Comparison of ENCODE assay signal across 8 mouse cellular contexts in genomic region chr12:76837844-76838650, GRCm38 (mm10). TPM values are rescaled to one million over a fixed set of nuclear protein-coding genes. Genes with fewer than 3 reads are reported as not detected.
DNase-seq lines count a peak whose midpoint lies in the region; ATAC-seq and TF ChIP-seq lines count a peak whose summit lies in the region.

No protein-coding gene starts in this region.

- peak overlapping the region; percentile 63 for H3K4me2 ChIP-seq in kidney, embryonic 16.5 days (replicated peaks; ENCODE audit: low read depth, low read length)
- H3K4me2 ChIP-seq in intestine, embryonic 14.5 days (ENCODE audit: low read length) = peak overlapping the region; percentile 72
- H3K4me2 ChIP-seq in myocyte (ENCODE audit: low read depth) = peak overlapping the region; percentile 78

- no peaks in the 10 kb centered on the region for H3K9me3 ChIP-seq in kidney, embryonic 16.5 days (ENCODE audit: low read length)
- no peaks in the 10 kb centered on the region for H3K9me3 ChIP-seq in intestine, embryonic 14.5 days (ENCODE audit: control insufficient read depth, low read length)

- WGBS in kidney, embryonic 16.5 days = 13% methylated on average over 21 of the region's 21 CpGs
- 12% methylated on average over 21 of the region's 21 CpGs for WGBS in intestine, embryonic 14.5 days

- DNase-seq in kidney, adult 11 months = no peak
- peak; percentile 29 for DNase-seq in c-Kit-positive CD71-positive TER-119-negative erythroid progenitor cells, embryonic 14.5 days (ENCODE audit: low read depth)
- no peak for DNase-seq in intestine, embryonic 14.5 days (ENCODE audit: low spot score)
- DNase-seq in layer of hippocampus, postnatal 25 days (ENCODE audit: extremely low spot score in 1 of 2, low spot score in 1 of 2) = no peak
- no peak for DNase-seq in left cerebral cortex, postnatal 4 days
- DNase-seq in urinary bladder, postnatal 10 days (ENCODE audit: low spot score) = no peak

- no peaks in the 10 kb centered on the region for H3K36me3 ChIP-seq in kidney, embryonic 16.5 days (ENCODE audit: insufficient read depth, low read length)
- peaks cover 4% of the 10 kb centered on the region; the same call in 1 of the 2 replicates for H3K36me3 ChIP-seq in intestine, embryonic 14.5 days (ENCODE audit: control insufficient read depth, insufficient read depth, low read length)
- H3K36me3 ChIP-seq in myocyte (ENCODE audit: control insufficient read depth, insufficient read depth) = no peaks in the 10 kb centered on the region

- peak; percentile 43 for TF ChIP-seq POLR2A in myocyte (IDR thresholded peaks at IDR 0.05; ENCODE audit: insufficient read length, low read depth)

- intact Hi-C loops in left cerebral cortex, postnatal 4 days (cut with DNase I) = no loop called here

- peak overlapping the region; percentile 83; the same call in 1 of the 2 replicates for H3K27ac ChIP-seq in kidney, embryonic 16.5 days (ENCODE audit: low read length)
- no peak overlapping the region for H3K27ac ChIP-seq in intestine, embryonic 14.5 days (ENCODE audit: low read depth)

- H3K4me1 ChIP-seq in kidney, embryonic 16.5 days (ENCODE audit: insufficient read depth, low read length) = peaks cover 8% of the 10 kb centered on the region
- H3K4me1 ChIP-seq in intestine, embryonic 14.5 days (replicated peaks; ENCODE audit: control insufficient read depth, insufficient read depth, low read length) = peaks cover 10% of the 10 kb centered on the region; the same call in 1 of the 2 replicates

- peak overlapping the region; percentile 89 for H3K9ac ChIP-seq in kidney, embryonic 16.5 days (replicated peaks; ENCODE audit: low read length)
- H3K9ac ChIP-seq in intestine, embryonic 14.5 days (ENCODE audit: low read length) = peak overlapping the region; percentile 72

- H3K79me2 ChIP-seq in myocyte (ENCODE audit: control insufficient read depth, insufficient read depth) = peaks cover 16% of the 10 kb centered on the region

- peak overlapping the region; percentile 90 for H3K4me3 ChIP-seq in kidney, embryonic 16.5 days (ENCODE audit: low read length)
- H3K4me3 ChIP-seq in intestine, embryonic 14.5 days (ENCODE audit: low read depth, low read length) = peak overlapping the region; percentile 83
- peak overlapping the region; percentile 75 for H3K4me3 ChIP-seq in myocyte

- 0 out of 2 replicates have a peak, but pooled peaks cover under 1% of the 10 kb centered on the region for H3K27me3 ChIP-seq in kidney, embryonic 16.5 days (ENCODE audit: insufficient read depth, low read length)
- no peaks in the 10 kb centered on the region for H3K27me3 ChIP-seq in intestine, embryonic 14.5 days (replicated peaks; ENCODE audit: control insufficient read depth, insufficient read depth, low read length)
- H3K27me3 ChIP-seq in myocyte (ENCODE audit: control insufficient read depth, insufficient read depth, insufficient read length) = no peaks in the 10 kb centered on the region

- no peak for ATAC-seq in kidney, embryonic 16.5 days (ENCODE audit: low FRiP score, low TSS enrichment)
- ATAC-seq in intestine, embryonic 14.5 days (replicated peaks; ENCODE audit: low FRiP score, low TSS enrichment, low read depth) = peak; percentile 15

- no peak overlapping the region for H3ac ChIP-seq in myocyte (ENCODE audit: control insufficient read depth, insufficient read length)

TF ChIP-seq in myocyte, 11 proteins besides CTCF, POLR2A, EP300 and RAD21:
- TF ChIP-seq POLR2AphosphoS2 (IDR thresholded peaks at IDR 0.05; ENCODE audit: insufficient read length, low read depth) (no peak), MYOD1 (IDR thresholded peaks at IDR 0.05; ENCODE audit: control insufficient read depth in 1 of 3, insufficient read length in 2 of 3, low read depth in 2 of 3) (no peak), USF1 (IDR thresholded peaks at IDR 0.05; ENCODE audit: low read depth) (no peak), MYOG (IDR thresholded peaks at IDR 0.05; ENCODE audit: control insufficient read depth in 1 of 3, insufficient read depth in 1 of 3, insufficient read length in 2 of 3, low read depth in 2 of 3) (no peak), CEBPB (IDR thresholded peaks at IDR 0.05; ENCODE audit: insufficient read depth, poor library complexity, severe bottlenecking) (no peak), E2F4 (IDR thresholded peaks at IDR 0.05; ENCODE audit: insufficient read depth) (no peak), SRF (IDR thresholded peaks at IDR 0.05; ENCODE audit: control insufficient read depth, insufficient read length, low read depth) (no peak), MAX (IDR thresholded peaks at IDR 0.05; ENCODE audit: low read depth) (no peak), TCF3 (IDR thresholded peaks at IDR 0.05; ENCODE audit: insufficient read length, low read depth) (no peak)

RNA-seq across cellular contexts. Expression of gene Rab15, which starts 15.3 kb away (rescaled TPM):
- 13.6 and 14.2 TPM in 2 replicates for polyA plus RNA-seq in kidney, embryonic 16.5 days (2015; fragmentation: Nextera tagmentation; extraction: Ambion mirVana)
- polyA plus RNA-seq in intestine, embryonic 14.5 days (2014; fragmentation: Nextera tagmentation; extraction: Ambion mirVana) = 22.3 and 23.3 TPM in 2 replicates
- 0.13 TPM for polyA plus RNA-seq in myocyte (2012; fragmentation: generic; extraction: Trizol)
- 100 to 1,000 TPM; 193 to 201 TPM for total RNA-seq in layer of hippocampus, postnatal 25 days (2021)
- total RNA-seq in left cerebral cortex, postnatal 4 days (2021) = 100 to 1,000 TPM; 102 to 111 TPM

RNA-seq across cellular contexts. Expression of gene Gpx2, which starts 42.7 kb away (rescaled TPM):
- polyA plus RNA-seq in kidney, embryonic 16.5 days (2015; fragmentation: Nextera tagmentation; extraction: Ambion mirVana) = 0.34 and 0.35 TPM in 2 replicates
- polyA plus RNA-seq in intestine, embryonic 14.5 days (2014; fragmentation: Nextera tagmentation; extraction: Ambion mirVana) = 85.8 and 98.3 TPM in 2 replicates
- polyA plus RNA-seq in myocyte (2012; fragmentation: generic; extraction: Trizol) = not detected
- under 1 TPM in 1 of 2 experiments, not detected in 1; 0.20 TPM for total RNA-seq in layer of hippocampus, postnatal 25 days (2021)
- total RNA-seq in left cerebral cortex, postnatal 4 days (2021) = not detected

Comparison
In these comparisons a context has a peak if more than half of its experiments do, and no peak if none do; other contexts are left out.
1. RNA of gene Rab15, which starts 15.3 kb away (polyA plus RNA-seq): 22.3 to 23.3 TPM in intestine, embryonic 14.5 days and 13.6 to 14.2 TPM in kidney, embryonic 16.5 days; 0.13 TPM in myocyte (single experiment); every median in the first group is over 10 times any median in the second.
2. RNA of gene Gpx2, which starts 42.7 kb away (polyA plus RNA-seq): 85.8 to 98.3 TPM in intestine, embryonic 14.5 days; 0.34 to 0.35 TPM in kidney, embryonic 16.5 days and not detected in myocyte (single experiment); every median in the first group is over 10 times any median in the second.
3. Peak in every context shown above with its lines, with median percentiles within 50 percentile points of each other: H3K4me2 ChIP-seq and H3K4me3 ChIP-seq.